Mouse (Mus musculus) 3134 (cell line): ENCODE data around the gene Gtf3c4.

Experiments used
- DNase-seq: peaks from one replicate; pipeline ENCODE4 v3.0.0-alpha.2; 2011; ENCODE audit warnings: low spot score; ENCODE audit not compliant: insufficient read length; ENCODE audit errors: extremely low read depth

Gtf3c4 gene

GRCm38 (mm10) chr2:28840222-28840951 lies at the start of gene Gtf3c4, which contains the start of gene Ddx31:
Gtf3c4 (minus strand) TSS chr2:28840360.
Ddx31 (plus strand) TSS chr2:28840406.
- DNase-seq: peak; percentile 90

- DNase-seq: no peak
These were observed 44.8 kb upstream of the Gtf3c4 start for GRCm38 (mm10) chr2:28884914-28885313.

- no peak for DNase-seq
These were observed 42.8 kb upstream of the Gtf3c4 start for GRCm38 (mm10) chr2:28882826-28883485.

DNA sequence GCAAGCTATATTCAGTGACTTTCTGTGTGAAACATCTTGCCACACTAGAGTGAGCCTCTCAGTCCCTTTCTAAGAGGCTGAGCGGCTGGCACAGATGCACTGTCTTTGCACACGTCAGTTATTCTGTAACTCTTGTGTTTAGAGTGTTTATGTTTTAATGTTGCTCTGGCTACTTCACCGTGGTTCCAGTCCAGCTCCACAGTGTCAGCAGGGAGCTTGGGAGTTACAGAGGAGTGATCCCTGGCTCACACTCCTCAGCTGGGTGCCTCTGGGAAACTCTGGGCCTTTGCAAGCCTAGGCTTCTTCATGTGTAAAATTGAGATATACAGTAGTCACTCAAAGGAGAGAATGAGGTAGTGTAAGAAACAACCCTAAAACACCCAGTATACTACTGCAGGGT lies 41.9 kb upstream of the Gtf3c4 start:
- DNase-seq: no peak

DNA sequence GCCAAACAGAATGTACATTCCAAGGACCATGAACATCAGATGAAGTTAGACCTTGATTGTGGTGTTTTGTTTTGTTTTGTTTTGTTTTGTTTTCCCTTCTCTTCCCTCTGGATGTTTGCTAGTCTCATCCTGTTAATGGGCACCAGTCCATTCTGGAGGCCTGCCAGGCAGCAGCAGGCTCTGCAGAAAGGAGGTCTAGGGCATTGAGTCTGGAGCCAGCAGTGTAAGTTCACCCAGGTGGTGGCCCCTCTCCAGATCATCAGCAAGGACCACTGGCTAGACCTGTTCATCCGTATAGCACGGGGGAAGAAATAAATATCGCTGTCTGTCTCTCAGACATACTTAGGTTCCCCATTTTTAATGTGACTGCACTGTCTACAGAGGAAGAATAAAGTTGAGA lies 41.1 kb upstream of the Gtf3c4 start:
- DNase-seq: no peak

- no peak for DNase-seq
These were observed 35.4 kb upstream of the Gtf3c4 start for GRCm38 (mm10) chr2:28875554-28875953.

GRCm38 (mm10) chr2:28867495-28867894 lies 27.3 kb upstream of the Gtf3c4 start:
- no peak for DNase-seq

DNA sequence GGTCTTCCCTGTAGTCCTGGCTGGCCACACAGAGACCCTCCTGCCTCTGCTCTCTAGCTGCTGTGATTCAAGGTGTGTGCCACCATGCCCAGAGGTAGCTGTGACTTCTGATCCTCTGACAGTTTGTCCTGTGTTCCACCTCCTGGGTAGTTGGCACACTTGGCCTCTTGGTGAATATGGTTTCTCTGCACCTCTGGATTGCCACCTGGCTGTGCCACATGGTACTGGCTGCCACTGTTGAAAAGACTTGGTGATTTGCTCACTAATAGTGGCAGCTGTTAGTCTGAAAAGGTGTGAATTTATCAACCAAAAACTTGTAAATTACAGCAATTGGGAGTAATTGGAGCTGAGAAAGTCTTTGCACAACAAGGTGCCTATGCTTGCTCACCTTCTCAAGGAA lies 23.7 kb upstream of the Gtf3c4 start:
- DNase-seq: no peak

GRCm38 (mm10) chr2:28860678-28861423 lies 20.7 kb upstream of the Gtf3c4 start:
- DNase-seq: no peak

GRCm38 (mm10) chr2:28859303-28859702 lies 19.1 kb upstream of the Gtf3c4 start:
- DNase-seq: no peak

DNA sequence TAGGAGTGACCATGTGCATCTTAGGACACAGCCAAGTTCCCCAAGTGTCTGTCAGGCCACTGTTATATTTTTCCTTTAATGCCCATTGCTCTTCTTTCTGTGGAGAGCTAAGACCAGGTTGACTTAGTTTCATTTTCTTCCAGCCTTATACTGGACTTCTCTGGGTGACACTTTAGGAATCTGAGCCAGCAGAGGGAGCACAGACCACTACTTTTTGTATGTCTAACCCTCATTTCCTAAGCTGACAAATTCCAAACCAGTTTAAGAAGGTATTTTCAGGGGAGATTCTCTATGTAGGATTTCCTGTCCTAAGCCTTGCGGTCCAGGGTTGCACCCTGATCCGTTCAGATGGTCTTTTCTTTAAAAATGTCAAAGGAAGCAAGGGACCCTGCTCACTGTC lies 15.6 kb upstream of the Gtf3c4 start:
- DNase-seq: no peak

DNA sequence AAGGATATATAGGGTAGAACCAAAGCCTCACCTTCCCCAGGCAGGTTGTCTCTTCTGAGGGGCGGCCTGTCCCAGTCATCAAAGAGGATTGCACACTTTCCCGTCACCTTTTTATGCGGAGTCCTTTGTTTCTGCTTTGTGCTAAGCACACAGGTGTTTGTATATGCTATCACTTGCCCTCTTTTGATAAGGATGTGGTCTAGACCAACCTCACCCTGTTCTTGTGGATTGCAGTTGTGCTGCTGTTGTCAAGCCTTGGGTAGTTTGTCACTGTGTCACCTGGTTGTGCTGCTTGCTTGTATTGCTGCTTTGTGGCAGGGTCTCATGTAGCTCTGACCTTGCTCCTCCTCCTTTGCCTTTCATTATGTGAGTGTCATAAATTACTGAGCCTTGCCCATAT lies 12.4 kb upstream of the Gtf3c4 start:
- no peak for DNase-seq

GRCm38 (mm10) chr2:28848879-28849278 lies 8.7 kb upstream of the Gtf3c4 start:
- no peak for DNase-seq

GRCm38 (mm10) chr2:28842042-28842441 lies 1.9 kb upstream of the Gtf3c4 start:
- DNase-seq: no peak

- DNase-seq: no peak
These were observed 499 bp downstream of the Gtf3c4 start for GRCm38 (mm10) chr2:28839501-28840221.

DNA sequence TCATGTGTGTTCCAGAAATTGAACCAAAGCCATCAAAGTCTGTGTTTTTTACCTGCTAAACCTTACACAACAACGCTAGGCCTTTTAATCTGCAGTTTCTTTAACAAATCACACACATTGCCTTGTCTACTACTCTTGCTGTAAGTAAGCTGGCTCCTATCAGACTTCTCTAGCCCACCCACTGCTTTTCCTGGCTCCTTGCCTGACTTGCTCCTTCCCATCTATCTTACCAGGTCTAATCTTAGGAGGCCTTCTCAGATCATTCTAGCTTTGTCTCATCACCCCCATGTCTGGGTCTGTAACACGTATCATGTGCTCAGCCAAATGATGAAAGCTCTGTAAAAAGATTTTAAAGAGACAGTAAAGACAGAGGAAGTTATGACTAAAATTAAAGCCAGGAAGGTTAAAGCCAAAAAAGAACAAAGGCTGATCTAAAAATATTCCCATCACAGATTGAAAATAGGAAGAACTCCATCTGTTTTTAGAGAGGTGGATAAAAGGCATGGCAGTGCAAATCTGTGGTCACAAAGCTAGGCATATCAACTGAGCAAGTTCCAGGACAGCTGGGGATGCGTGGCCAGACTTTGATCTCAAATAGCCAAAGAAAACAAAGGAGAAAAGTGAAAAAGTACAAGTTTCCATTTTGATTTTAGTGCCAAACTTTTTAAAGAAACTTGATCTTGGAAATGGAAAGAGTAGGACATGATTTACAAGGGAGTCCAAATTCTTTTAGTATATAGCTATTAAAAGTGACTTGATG lies 3.8 kb downstream of the Gtf3c4 start:
- DNase-seq: no peak

- DNase-seq: no peak
These were observed 10.9 kb downstream of the Gtf3c4 start for GRCm38 (mm10) chr2:28829265-28829664.

DNA sequence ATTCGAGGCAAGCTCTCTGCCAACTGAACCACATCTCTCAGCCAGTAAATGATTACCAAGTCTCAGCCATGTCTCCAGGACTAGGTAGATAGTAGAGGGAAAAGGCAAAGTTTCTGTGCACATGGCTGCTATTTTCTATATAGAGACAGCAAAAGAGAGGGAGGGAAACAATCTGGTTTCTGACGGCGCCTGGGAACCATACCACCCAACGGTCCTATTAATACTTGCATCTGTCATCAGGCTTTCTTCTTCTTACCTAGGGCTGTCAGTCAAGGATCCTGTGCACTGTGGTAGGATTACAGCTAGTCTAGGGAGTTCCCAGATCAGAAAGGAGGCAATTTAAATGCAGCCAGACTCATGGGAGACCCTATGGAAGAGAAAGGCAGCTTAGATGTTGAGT lies 21.3 kb downstream of the Gtf3c4 start:
- no peak for DNase-seq

DNA sequence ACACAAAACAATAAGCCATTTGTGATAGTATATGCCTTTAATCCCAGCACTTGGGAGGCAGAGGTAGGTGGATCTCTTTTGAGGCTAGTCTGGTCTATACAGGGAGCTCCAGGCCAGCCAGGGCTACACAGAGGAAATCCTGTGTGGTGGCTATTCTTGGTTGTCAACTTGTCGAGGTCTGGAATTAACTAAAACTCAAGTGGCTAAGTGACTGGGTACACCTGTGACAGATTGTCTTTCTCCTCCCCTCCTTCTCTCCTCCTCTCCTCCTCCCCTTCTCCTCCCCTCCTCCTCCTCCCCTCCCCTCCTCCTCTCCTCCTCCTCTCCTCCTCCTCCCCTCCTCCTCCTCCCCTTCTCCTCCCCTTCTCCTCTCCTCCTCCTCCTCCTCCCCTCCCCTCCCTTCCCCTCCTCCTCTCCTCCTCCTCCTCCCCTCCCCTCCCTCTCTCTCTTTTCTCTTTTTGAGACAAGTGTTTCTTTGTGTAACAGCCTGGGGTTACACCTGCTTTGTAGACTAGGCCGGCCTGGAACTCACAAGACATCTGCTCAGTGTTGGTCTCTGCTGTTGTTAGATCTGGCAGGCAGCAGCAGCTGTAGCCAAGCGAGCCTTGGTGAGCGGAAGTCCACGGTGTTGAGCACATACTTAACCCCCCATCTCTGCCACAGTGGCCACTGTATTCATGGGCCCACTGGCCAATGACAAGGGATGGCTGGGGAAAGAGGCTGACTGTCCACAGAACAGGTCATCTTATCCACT lies 29.7 kb downstream of the Gtf3c4 start:
- DNase-seq: no peak

GRCm38 (mm10) chr2:28808841-28809240 lies 31.3 kb downstream of the Gtf3c4 start:
- peak; percentile 28 for DNase-seq
